Mouse (Mus musculus) skeletal muscle tissue, adult 2 months (tissue): Measurements from ENCODE around the gene Lzic.
A peak's percentile ranks its signal among the peaks of the same experiment; 100 is the strongest.

Experiments
- DNase-seq: peaks from one replicate; pipeline ENCODE4 v3.0.0-alpha.2; 2012; ENCODE audit warnings: low read depth, low spot score

The Lzic gene

DNA sequence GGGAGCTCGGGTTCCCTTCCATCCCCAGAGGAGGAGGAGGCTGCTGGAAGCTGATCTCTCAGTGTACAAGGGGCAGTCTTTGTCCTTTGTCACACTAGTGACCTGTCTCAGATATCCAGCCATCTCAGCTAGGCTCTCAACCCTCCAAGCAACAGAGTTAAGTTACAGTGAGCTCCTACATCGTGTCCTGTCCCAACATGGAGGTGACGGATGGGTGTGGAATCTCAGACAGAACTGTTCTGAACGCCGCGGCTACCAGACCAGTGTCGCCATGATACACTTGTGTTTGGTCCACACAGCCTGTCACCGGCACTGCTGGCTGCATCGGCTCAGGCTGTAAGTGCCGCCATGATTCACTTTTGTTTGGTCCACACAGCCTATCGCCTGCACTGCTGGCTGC lies 8.0 kb upstream of the Lzic start, which contains the start of gene Tmem274:
Tmem274 (plus strand) TSS at position 301 of the 400 bp plus-strand sequence.
- no peak for DNase-seq

DNA sequence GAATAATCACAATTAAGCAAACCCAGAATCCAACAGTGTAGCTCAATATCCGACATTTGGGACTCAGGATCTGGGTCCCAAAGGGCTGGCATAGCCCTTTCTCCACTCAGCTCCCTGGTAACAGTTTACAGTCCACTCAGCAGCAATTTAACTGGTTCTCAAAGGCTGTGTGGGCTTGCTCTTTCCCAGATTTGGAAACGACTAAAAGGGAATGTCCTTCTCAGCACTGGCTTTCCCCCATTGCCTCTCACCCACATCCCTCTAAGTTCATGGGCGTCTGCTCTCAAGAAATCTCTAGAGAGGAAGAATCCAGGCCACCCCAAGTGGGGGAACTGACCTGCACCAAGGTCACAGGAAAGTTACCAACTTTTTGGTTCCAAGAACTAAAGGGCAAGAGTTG lies 463 bp upstream of the Lzic start:
- DNase-seq, result peak; percentile 27

DNA sequence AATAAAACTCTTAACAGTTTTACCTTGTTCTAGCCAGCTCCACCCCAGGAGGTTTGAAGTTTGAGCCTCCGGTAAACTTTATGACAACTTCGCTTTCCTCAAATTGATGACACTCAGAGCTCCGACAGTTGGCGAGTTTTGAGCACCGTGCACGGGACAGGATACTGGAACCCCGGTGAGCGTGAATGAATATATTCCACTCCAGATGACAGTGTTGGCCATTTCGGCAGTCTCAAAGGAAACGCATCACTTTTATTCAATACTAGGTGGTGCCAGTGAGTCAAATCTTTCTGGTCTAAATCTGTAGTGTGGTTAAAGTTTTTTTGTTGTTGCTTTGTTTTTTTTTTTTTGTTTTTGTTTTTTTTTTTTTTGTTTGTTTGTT lies 787 bp downstream of the Lzic start:
- no peak for DNase-seq

DNA sequence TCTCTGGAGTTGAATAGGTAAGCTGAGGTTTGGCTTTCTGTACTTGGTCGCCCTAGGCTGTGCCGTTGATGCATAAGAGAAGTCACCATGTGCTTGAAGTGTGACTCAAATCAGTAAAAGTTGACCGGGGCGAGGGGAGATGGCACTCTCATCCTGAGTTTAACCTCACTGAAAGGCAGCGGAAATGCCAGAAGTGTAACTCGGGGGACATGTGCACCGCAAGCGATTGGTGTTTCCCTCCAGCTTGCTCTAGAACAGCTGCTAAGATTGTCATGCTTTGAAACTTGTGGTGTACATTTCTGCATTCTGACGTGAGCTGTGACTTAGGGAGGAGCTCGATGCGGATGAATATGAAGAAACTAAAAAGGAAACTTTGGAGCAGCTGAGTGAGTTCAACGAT lies 2.7 kb downstream of the Lzic start:
- DNase-seq, result no peak

DNA sequence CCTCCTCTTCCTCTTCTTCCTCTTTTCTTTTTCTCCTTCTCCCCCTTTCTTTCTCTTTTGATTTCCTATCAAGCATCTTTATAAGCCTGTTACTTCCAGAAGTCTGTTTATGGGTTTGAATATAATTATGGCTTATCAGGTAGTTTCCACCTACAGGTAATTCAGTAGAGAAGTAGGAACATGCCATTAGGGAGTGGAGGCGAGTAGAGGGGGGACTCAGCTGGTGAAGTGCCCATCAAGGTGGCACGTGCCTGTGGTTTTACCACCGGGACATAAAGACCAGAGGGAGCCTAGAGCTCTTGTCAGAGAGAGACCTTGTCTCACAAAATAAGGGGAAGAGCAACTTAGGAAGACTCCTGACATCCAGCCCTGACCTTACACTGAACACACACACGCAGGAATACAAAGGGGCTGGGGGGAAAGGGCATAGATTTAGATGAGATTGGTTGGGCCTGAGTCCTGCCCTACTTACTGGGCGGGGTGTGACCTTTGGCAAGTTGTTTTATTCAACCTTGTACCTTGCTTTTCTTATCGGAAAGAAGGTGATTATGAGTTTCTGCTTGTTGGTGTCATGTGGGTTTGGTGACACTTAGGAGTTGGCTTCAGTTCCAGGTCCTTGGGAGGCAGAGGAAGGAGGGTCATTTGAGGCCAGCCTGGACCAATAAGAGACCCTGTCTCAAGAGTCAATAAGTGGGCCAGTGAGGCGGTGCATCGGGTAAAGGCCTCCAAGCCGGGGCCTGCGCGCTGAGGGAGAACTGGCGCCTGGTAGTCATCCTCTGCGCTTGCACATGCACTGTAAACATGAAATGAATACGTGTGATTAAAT lies 4.6 kb downstream of the Lzic start:
- no peak for DNase-seq

DNA sequence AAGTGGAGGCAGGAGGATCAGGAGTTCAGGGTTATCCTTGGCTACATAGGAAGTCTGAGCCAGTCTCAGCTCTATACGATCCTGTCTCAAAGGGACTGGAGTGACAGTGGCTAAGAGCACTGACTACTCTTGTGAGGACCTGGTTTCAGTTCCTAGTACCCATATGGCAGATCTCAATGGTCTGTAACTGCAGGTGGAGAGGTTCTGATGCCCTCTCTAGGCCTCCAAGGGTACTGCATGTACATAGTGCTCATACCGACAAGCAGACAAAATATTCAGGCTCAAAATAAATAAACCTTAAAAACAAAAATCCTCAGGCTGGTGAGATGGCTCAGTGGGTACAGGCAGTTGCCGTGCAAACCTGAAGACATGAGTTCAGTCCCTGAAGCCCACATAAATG lies 6.1 kb downstream of the Lzic start:
- DNase-seq, result no peak

DNA sequence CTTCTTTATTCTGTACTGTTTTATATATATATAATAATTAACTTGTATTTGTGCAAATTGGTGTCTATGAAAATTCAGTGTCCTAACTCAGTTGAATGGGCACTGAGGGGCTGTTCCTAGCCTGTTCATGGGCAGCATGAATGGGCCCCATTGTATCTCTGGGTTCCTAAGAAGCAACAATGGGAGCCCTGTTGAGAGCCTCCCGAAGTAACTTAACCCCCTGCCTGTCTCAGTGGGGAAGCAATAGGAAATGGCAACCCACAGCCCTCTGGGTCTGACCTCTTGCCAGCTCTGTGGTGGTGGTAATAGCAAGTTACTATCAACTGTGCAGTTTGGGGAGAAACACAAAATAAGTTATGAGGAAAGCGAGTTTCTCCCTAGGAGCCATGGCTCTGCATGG lies 11.6 kb downstream of the Lzic start:
- DNase-seq, result no peak

DNA sequence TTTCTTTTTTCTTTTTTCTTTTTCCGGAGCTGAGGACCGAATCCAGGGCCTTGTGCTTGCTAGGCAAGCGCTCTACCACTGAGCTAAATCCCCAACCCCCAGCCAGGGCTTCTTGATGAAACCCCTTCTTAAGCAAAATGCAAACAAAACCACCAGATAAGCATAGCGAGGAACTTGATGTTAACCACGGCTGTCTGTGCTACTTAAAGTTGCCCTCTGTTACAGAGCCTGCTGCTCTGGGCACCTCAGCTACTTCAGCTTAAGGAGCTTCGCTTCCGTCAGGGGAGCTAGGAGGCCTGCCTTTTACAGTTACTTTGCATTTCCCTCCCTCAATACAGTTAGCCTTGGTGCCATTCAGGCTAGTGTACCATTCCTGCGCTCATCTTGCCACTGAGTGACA lies 13.9 kb downstream of the Lzic start:
- no peak for DNase-seq

DNA sequence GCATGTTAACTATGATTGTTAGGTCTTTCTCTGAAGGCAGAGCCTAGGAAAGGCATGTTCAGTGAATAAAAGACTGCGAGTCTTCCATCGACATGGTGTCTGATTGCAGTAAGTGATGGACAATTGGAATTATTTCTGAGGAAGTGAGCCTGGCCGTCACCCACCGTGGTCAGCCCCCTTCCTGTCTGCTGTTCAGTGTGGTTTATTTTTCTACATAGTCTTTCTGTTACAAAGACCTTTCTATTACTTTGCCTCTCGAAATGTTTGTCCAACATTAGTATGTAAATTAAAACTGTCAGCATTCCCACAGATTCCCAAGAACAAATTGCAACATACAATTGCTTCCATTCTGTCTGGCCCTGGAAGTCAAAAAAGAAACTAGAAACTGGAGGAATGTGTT lies 14.8 kb downstream of the Lzic start:
- DNase-seq, result no peak

DNA sequence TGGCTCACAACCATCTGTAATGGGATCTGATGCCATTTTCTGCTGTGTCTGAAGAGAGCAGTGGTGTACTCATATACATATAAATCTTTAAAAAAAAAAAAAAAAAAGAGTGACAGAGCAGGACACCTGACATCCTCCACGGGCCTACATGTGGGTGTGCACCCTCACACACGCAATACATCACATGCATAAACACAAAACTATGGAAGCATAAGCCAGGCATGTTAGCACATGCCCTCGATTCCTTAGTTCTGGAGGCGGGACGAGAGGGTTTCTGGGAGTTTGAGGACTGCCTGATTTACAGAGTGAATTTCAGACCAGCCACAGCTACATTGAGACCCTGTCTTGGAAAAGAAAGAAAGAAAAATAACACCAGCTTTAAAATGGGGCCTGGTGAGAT lies 19.3 kb downstream of the Lzic start:
- DNase-seq, result no peak

DNA sequence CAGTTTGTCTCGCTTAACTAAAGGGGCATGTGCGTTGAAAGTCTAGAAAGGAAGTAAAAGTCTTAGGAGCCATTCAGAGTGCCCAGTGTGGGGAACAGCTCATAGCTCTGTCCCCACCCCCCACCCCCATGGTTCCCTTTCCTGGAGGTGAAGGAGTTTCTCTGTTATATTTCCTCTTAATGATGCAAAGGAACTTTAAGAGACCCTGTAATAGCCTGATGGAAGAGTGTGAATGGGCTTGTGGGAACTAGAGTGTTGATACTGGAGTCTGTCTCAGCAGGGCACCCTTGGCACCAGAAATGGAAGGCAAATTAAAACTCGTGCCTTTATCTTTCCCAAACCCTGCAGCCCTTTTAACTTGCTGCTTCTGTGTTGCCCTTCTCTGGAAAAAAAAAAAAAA lies 19.8 kb downstream of the Lzic start:
- DNase-seq, result no peak

DNA sequence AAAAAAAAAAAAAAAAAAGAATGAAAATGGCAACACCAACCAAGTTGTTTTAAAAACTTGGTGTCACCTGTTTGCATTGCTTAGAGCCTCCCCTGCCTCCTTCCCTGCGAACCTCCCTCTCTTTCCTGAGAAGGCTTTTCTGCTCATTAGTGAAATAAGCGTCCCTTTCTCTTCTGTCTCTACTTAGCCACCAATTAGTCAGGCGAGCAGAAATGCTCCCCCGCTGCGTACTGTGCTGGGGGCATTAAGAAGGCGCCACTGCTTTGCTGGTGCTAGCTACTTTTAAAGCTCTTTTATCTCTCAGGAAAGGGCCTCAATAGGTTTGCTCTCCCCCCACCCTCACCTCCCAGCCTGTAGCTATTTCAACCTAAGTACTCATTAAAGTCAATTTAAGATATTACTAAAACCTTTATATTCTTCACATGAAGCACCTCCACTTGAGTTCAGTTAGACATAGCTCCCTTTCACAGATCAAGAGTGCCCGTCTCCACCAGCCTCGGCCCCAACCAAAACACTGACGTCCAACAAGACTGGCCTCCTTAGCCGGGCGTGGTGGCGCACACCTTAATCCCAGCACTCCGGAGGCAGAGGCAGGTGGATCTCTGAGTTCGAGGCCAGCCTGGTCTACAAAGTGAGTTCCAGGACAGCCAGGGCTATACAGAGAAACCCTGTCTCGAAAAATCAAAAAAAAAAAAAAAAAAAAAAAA lies 20.4 kb downstream of the Lzic start:
- no peak for DNase-seq

DNA sequence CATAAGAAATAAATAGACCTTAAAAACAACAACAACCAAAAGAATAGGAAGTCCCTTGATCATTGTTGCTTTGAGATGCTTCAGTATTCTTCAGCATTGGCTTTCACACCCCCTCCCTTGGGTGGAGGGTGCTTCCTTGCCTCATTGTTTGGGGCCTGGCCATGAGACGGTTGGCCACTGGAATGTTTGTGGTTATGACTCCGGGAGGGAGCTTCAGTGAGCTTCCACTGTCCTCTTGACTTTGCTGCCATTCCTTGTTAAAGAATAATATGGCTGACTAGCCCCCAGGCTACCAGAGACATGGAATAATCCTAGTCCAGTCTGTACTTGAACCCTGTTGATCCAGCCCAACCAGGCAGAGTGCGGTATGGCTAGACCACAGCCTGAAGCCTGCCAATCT lies 21.9 kb downstream of the Lzic start:
- no peak for DNase-seq

DNA sequence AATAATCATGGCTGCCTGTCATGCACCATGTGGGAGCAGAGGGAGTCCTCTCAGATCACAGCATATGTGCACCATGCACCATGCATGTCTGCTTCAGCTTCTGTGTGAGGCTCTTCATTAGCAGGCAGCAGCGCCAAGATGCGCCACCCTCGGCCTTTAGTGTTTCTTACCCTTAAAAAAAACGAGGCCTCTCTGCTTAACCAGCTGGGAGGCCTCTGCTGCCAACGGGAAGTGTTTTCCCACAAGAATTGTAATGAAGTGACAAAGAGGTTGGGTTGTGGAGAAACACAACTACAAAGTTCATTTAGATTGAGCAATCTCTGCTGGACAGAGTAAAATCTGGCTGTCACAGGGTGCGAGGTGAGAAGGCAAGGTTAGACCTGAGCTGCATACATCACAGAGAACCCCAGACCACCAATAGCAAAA lies 26.2 kb downstream of the Lzic start:
- no peak for DNase-seq

DNA sequence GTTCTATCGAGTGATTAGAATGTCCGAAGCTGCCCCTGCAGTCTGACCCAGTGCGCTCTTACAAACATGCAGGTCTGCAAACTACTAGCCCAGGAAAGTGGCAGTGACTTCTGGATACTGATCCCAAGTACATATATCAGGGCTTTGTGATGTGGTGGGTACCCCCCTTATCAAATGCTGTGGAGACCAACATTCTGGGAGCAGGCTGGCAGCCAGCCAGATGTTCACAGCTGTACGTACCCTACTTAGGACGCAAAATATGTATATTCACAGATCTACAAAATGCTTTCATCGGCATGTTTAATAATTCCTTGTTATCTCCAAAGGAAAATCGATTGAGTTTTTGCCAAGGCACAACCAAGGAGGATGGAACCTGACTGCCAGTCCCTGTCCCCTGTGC lies 27.0 kb downstream of the Lzic start:
- no peak for DNase-seq

DNA sequence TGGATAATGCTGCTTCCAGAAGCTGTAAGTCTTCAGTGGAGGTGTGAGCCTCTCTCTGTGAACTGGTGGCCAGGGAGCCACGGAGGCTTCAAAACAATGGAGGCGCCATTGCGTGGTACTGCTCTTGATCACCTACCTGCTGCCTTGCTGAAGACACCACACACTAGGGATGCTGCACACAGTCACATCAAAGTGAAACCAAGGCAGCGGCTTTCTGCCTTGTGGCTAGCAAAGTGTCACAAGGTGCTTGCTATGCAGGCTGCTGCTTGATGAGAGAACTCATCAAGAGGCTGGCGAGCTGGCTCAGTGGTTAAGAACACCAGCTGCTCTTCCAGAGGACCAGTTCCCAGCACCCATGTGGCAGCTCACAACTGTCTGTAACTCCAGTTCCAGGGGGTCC lies 30.7 kb downstream of the Lzic start:
- DNase-seq, result no peak

DNA sequence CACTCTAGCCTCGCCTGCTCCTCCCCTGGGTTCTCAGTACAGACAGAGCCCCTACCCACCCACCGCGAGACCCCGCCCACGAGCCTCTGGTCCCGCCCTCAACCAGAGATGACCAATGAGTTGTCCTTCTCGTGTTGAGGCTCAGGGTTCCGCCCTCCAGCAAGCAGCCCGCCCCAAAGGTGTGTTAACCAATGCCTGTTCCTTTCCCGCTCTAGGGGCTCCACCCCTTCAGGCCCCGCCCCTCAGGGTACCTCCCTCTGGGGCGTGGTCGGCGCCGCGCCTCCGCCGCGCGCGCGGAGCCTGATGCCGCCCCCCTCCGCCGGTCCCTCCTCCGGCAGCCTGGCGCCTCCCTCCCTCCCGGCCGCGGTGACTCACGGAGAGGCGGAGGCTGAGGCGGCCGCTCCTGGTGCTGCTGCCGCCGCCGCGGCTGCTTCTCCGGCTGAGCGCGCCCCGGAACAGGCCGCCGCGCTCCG lies 32.9 kb downstream of the Lzic start, which contains the start of gene Ctnnbip1:
Ctnnbip1 (plus strand) TSS at position 369 of the 473 bp plus-strand sequence.
- peak; percentile 95 for DNase-seq

DNA sequence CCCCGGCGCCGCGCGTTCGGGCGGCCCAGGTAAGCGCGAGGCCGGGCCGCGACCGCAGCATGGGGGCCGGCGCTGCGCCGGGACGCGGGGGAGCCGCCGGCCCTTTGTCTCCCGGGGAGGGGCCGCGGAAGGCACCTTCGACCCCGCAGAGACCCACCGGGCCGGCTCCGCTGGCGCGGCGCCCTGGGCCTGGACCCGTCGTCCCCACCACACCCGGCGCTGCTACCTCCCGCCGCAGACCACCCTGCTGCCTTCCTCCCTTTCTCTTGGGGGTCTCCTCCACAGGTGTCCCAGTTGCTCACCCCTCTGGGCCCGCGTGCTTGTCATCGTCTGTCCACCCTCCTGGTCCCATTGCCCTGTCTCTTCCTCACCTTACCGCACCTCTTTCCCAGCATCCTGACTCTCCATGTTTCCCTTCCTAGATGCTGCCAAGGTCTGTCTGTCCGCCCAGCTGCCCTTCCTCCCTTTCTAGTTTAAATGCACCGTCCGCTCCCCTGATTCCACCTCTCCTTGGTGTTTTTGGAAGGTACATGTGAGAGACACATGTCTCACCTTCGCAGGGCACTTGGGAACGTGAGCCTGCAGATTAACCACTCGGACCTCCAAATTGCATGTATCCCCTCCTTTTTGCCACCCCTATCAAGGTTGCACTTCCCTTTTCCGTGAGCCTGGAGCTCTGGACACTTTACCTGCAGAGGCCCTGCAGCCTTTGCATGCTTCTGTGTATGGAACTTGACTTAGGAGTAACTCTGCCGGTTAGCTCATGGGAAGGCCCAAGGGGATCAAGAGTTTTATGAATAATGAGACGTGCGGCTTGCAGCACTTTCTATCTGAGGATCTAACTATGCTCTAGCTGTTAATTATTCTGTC lies 33.6 kb downstream of the Lzic start:
- DNase-seq, result no peak

DNA sequence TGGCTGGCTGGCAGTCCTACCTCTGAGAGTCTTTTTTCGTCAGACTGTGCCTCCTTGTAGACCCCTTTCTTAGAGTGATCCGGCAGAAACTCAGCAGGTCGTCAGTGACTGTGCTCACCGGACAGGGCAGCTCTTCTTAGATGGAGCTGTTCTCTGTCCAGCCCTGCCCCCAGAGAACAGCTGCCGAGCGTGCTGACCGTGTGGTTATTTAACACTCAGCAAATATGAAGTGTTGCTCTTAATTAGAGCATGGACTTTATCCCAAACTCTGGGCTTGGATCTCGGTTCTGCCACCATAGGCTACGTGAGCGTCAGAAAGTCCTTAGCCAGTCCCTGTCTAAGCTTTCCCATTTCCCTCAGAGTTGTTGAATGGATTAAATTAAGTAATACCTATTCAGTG lies 36.2 kb downstream of the Lzic start:
- DNase-seq, result peak; percentile 59

DNA sequence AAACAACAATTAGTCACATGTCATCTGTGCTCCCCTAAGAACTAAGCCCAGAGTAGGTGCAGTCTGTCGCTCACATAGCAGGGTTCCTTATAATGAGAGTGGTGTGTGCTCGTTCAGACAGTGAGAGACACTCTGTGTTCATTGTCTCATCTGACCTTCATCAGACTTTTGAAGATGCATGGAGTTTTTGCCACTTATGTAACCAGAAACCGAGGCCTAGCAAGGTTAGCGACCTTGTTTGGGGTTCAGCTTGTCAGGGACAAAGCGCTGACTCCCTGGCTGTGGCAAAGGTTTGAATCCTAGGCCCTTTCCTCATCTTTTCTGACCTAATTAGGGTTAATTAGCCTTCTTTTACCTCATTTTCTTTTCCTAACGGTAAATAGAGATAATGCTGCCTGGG lies 38.9 kb downstream of the Lzic start:
- DNase-seq, result no peak

DNA sequence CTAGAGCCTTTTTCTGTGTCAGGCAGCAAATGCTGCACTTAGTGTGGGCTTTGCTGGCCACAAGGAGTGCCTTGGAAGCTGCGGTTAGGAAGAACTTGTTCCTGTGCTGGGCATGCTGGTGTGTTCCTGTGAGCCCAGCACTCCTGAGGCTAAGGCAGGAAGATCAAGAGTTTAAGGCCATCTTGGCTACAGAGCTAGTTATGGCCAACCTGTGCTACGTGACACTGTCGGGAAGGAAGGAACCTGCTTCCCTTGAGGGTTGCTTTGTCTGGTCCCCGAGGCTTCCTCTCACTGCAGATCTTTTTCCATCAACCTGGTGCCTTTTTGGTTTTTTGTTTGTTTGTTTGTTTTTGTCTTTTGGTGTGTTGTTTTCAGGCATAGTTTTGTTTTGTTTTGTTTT lies 40.1 kb downstream of the Lzic start:
- no peak for DNase-seq

DNA sequence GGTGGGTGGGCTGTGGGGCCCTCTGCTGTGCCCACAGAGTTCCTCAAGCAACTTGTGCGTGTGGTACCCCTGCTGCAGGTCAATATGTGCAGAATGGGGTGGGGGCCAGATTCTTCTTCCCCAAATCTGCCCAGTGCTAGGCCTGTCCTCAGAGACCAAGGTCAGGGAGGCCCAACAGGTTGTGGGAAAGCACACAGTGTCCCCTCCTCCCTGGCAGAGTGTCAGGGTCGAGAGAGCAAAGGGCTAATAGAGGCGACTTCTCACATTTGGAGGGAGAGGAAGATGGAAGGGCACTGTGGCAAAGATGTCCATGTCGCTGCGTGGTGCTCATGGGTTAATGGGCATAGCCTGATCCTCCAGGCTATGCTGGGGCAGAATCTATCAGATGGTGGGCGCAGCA lies 40.8 kb downstream of the Lzic start:
- DNase-seq, result no peak
